Mouse (Mus musculus) forebrain, postnatal 0 days (tissue): ENCODE measurements around the gene Plxna2. TPM values are rescaled to one million over a fixed set of nuclear protein-coding genes. Genes with fewer than 3 reads are reported as not detected.
A peak's percentile ranks its signal among the peaks of the same experiment; 100 is the strongest.

Experiments used
- ATAC-seq: fragments of 200-750 bp; cut with Nextera tagmentation; 2 replicates; pipeline ENCODE4 v1.8.0; 2017; ENCODE audit warnings: mild to moderate bottlenecking, moderate library complexity
- DNase-seq: peaks from one replicate; pipeline ENCODE4 v3.0.0-alpha.2; 2015
- H3K27ac ChIP-seq: fragments of 300-500 bp; sonication (generic); 2 replicates; pipeline ENCODE4 v1.5.1; 2014; ENCODE audit warnings: low read depth, mild to moderate bottlenecking, antibody characterized with exemption, low read length, moderate library complexity, mixed read lengths
- H3K27me3 ChIP-seq: fragments of 300-500 bp; sonication (generic); 2 replicates; pipeline ENCODE4 v1.6.1; 2014; ENCODE audit warnings: mild to moderate bottlenecking, low read length, mixed read lengths; ENCODE audit not compliant: insufficient read depth
- H3K36me3 ChIP-seq: fragments of 300-500 bp; sonication (generic); 2 replicates; pipeline ENCODE4 v1.6.1; 2014; ENCODE audit warnings: mild to moderate bottlenecking, moderate library complexity; ENCODE audit not compliant: insufficient read depth
- H3K4me1 ChIP-seq: fragments of 300-500 bp; sonication (generic); 2 replicates; pipeline ENCODE4 v1.6.1; 2014; ENCODE audit warnings: antibody characterized with exemption; ENCODE audit not compliant: insufficient read depth
- H3K4me2 ChIP-seq: fragments of 300-500 bp; sonication (generic); 2 replicates; pipeline ENCODE4 v1.6.1; 2014; ENCODE audit warnings: low read depth, mild to moderate bottlenecking, moderate library complexity
- H3K4me3 ChIP-seq: fragments of 300-500 bp; sonication (generic); 2 replicates; pipeline ENCODE4 v1.5.1; 2014; ENCODE audit warnings: low read depth, low read length, mixed read lengths
- H3K9ac ChIP-seq: fragments of 300-500 bp; sonication (generic); 2 replicates; pipeline ENCODE4 v1.6.1; 2014; ENCODE audit warnings: mild to moderate bottlenecking
- H3K9me3 ChIP-seq: fragments of 300-500 bp; sonication (generic); 2 replicates; pipeline ENCODE4 v1.6.1; 2016; ENCODE audit warnings: low read length
- CTCF ChIP-seq: sonication (generic); IDR thresholded peaks from 2 replicates; pipeline ENCODE4 v1.5.1; 2016; ENCODE audit warnings: antibody characterized with exemption, control low read depth, low read depth
- WGBS: fragments of 180-500 bp; shearing (Covaris S2); extraction: QIAGEN DNeasy Blood & Tissue Kit; methylation state at CpG from one replicate; pipeline ENCODE4 v1.1.7; 2014; 5-methylcytosine and 5-hydroxymethylcytosine counted together
- microRNA-seq, 2 experiments: library from miRNA; unstranded; fragments of <30 nt; microRNA quantifications; one replicate each; pipeline ENCODE4; 2016
- polyA plus RNA-seq: library from polyadenylated mRNA; unstranded; fragments of >200 nt; fragmentation: Nextera tagmentation; extraction: Ambion mirVana; gene quantifications from 2 replicates; pipeline ENCODE4 v1.2.1, GENCODE M21; 2015
- total RNA-seq: library from RNA; depleted of rRNA; stranded (reverse); fragments of >200 nt; gene quantifications from 2 replicates; pipeline ENCODE4 v1.2.3, GENCODE M21; 2014

The Plxna2 gene
- total and polyA plus RNA-seq, 2 experiments from 2014 or later, result 18.6 to 83.6 TPM

DNA sequence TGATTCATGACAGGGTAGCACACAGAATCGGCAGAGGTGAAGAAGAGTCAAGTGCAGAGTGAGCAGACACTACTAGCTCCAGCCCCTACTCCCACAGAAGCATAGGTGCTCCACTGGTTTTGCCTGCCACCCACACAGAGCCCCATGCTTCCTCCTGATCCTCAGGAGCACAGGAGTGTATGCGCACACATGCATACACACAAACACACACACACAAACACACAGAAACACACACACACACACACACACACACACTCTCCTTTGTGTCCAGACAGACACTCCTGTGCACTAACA, 234.0 kb downstream of the Plxna2 start:
- no peaks in the 10 kb centered on the region for H3K36me3 ChIP-seq
- 43% methylated on average over 2 of the region's 2 CpGs for WGBS
- no peak for DNase-seq
- no peaks in the 10 kb centered on the region for H3K9me3 ChIP-seq
- 0 out of 2 replicates have a peak, but pooled peaks cover 5% of the 10 kb centered on the region for H3K4me1 ChIP-seq
- no peak overlapping the region for H3K9ac ChIP-seq
- ATAC-seq, result peak; percentile 50; the same call in 1 of the 2 replicates
- no peak overlapping the region for H3K4me2 ChIP-seq
- no peak overlapping the region for H3K4me3 ChIP-seq
- no peak for TF ChIP-seq CTCF
- H3K27ac ChIP-seq, result no peak overlapping the region
- no peaks in the 10 kb centered on the region for H3K27me3 ChIP-seq

Small RNA genes lying within 50 kb of the gene (microRNA-seq; reads per million reads assigned to microRNA genes)
- gene Mir3962, result 0.77 to 1.2 reads per million in 2 experiments
